Mouse (Mus musculus): ENCODE data around the gene Tmem87a.

Tmem87a gene

GRCm38 (mm10) chr2:120366501-120366900 is 37.4 kb downstream of the Tmem87a start:
- DNase-seq (ENCODE audit: low read depth, low spot score) = no peak

GRCm38 (mm10) chr2:120360425-120360824 is 43.5 kb downstream of the Tmem87a start:
- no peak for DNase-seq (ENCODE audit: low read depth, low spot score)

GRCm38 (mm10) chr2:120352682-120353646 is 50.9 kb downstream of the Tmem87a start, which contains the start of gene Vps39:
Vps39 (minus strand) TSS chr2:120353137.
- peak; percentile 94 for DNase-seq (ENCODE audit: low read depth, low spot score)

GRCm38 (mm10) chr2:120351321-120351720 is 52.6 kb downstream of the Tmem87a start:
- no peak for DNase-seq (ENCODE audit: low read depth, low spot score)

GRCm38 (mm10) chr2:120348120-120348519 is 55.8 kb downstream of the Tmem87a start:
- DNase-seq (ENCODE audit: low read depth, low spot score) = peak; percentile 52

GRCm38 (mm10) chr2:120341741-120342140 is 62.2 kb downstream of the Tmem87a start:
- DNase-seq (ENCODE audit: low read depth, low spot score) = peak; percentile 70

GRCm38 (mm10) chr2:120337886-120338285 is 66.0 kb downstream of the Tmem87a start:
- DNase-seq (ENCODE audit: low read depth, low spot score) = peak; percentile 30

GRCm38 (mm10) chr2:120331575-120331974 is 72.3 kb downstream of the Tmem87a start:
- DNase-seq (ENCODE audit: low read depth, low spot score) = peak; percentile 50

GRCm38 (mm10) chr2:120315077-120315476 is 88.8 kb downstream of the Tmem87a start:
- no peak for DNase-seq (ENCODE audit: low read depth, low spot score)

- DNase-seq (ENCODE audit: low read depth, low spot score) = no peak
Measured at GRCm38 (mm10) chr2:120314487-120314886, 89.4 kb downstream of the Tmem87a start.

- no peak for DNase-seq (ENCODE audit: low read depth, low spot score)
Measured at GRCm38 (mm10) chr2:120313976-120314375, 89.9 kb downstream of the Tmem87a start, which contains the start of gene Pla2g4f. Pla2g4f (minus strand) TSS chr2:120314165.

- DNase-seq (ENCODE audit: low read depth, low spot score) = no peak
Measured at GRCm38 (mm10) chr2:120312276-120312825, 91.6 kb downstream of the Tmem87a start.

All from brain, adult 2 months (tissue).